Mouse (Mus musculus) megakaryocyte progenitor cell, adult 5-6 weeks (primary cell): ENCODE results near the gene Spata32. TPM values are rescaled to one million over a fixed set of nuclear protein-coding genes. Genes with fewer than 3 reads are reported as not detected.
A peak's percentile ranks its signal among the peaks of the same experiment; 100 is the strongest.

Experiments used
- ATAC-seq: replicated peaks from 2 replicates; pipeline ENCODE4 v1.8.0; 2016; ENCODE audit warnings: mild to moderate bottlenecking, moderate TSS enrichment, inconsistent platforms; ENCODE audit not compliant: poor library complexity
- total RNA-seq, 2 experiments: library from RNA; stranded (forward) in 1 of 2; stranded (reverse) in 1 of 2; fragments of 157-497, 149-512 nt in 1 of 2; fragments of 200-1000 nt in 1 of 2; gene quantifications; 2 replicates each; pipeline versions ENCODE4 v1.2.3 to v1.2.4; 2015 to 2017

Spata32 gene
- total RNA-seq (2015) = not detected in 2 replicates
- not detected in 2 replicates for total RNA-seq (2017)

DNA sequence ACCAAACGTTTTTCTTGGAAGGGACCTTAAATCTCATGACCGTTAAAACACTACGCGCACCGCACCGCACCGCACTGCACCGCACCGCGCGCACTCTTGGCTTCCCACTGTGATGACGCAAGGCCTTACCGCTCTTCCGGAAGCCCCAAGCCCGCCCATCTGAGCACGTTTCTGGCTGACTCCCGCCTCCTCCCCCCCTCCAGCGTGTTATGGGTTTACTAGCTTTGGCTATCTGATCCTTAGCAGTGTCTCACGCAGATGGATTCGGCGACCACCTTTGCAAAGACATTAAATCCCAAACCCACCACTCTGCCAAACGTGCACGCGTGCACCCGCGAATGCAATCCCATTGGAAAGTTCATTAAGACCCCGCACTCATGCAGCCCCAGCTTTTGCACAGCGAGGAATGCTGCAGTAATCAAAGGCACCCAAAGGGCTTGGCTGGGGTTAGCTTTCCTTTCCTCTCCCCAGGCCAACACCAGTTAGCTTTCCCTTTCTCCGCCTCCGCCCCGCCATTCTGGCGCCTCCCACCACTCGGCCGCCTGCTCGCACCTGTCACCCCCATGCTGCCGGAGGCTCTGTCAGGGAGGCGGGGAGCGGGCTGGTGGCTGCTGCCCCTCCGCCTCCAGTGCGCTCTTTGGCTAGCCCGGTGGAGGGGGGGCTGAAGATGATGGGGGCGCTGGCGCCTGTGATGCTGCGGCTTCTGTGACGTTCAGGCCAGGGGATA, at the start of gene Spata32:
TSS of gene Spata32 (minus strand) at position 643 of the 727 bp plus-strand sequence.
- ATAC-seq = peak; percentile 85

DNA sequence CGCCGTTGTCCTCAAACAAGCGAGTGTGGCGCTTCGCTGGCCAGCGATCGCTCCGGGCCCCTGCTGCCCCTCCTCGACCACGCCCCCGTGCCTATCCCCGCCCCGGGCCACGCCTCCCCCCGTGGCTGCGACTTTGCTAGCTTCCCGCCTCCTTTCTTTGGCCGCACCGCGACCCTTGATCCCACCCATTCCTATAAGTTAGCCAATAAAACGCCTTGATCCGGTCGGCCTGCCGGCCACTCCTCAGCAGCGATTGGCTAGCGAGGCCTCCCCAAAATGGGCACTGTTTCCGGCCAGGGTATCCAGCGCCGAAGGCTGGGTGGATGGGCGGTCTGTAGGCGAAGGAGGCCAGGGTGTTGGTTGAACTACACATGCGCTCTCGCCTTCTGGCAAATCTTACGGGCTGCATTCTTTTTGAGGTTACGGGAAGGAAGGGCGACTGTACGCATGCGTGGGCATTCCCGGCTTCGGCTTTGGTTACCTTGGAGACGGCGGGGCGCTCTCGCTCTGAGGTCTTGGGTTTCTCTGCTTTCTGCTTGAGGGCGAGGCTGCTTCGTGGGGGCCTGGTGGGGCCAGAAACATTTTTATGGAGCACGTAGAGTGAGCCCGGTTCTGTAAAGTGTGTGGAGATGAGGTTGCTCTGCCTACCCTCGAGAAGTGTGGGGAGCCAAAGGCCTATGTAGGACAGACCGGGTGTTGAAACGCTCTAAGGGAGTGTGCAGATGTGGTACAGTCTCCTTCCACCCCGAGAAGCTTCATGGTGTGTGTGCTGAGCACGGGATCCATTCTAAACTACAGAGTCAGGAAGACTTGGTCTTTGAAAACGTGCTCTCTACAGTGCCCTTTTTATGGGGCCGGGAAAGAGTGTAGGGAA, 49.4 kb upstream of the Spata32 start, which contains the start of gene Map3k14:
TSS of gene Map3k14 (minus strand) at position 127 of the 874 bp plus-strand sequence.
- ATAC-seq = peak; percentile 78

DNA sequence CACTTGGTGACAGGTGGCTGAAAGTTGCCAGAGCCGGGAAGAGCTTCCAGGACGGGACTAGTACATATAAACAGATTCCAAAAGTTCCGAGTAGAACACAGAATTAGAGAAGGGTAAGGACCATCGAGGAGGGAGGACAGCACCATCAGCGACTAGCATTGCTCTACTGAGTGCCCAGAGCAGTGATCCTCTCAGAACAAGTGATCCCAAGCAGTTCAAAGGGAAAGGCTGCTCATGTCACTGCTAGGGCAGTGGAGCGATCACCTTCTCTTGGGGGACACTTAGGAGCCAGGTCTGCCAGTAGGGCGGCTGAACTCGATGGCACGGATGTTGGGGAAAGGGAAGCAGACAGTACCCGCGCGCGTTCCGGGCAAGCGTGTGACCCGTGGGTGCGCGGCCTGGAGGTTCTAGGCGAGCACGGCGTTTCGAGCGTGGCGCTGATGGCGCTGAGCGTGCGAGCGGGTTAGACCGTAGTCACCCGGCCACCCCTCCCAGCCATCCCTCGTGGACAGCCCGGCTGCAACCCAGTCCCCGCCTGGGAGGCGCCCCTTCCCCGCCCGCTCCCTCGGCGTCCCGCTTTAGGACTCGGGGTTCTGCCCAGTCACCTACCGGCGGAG, 48.6 kb upstream of the Spata32 start:
- ATAC-seq = peak; percentile 2

DNA sequence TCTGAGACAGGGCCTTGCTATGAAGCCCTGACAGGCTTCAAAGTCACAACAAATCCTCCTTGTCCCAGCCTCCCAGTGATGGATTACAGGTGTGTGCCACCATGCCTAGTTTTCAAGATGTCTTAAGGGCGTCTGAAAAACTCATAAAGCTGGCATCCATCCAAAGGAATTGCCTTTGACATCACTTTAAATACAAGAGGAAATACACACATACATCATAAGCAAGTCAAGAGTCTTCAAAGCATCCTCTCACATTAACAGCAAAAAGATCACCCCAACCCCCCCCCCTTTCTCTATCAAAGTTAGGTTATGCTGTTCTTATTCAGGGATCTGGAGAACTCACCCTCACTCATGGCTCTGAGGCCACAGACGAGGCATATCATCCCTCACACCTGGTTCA, 47.6 kb upstream of the Spata32 start:
- no peak for ATAC-seq

DNA sequence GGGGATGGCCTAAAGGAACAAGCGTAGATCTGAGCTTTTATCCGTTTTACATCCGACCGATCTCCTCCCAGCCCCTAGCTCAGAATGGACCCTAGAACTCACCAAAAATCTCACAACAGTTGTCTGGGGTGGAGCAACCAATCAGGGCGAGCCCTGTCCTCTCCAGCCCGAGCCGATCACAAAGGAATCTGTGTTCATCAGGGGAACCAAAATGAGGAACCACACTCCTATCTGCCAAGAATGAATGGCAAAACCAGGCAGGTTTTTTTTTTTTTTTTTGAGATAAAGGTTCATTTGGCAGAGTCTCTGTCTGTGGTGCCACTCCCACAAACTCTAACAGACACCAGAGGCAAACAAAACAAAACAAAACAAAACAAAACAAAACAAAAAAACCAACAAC, 47.0 kb upstream of the Spata32 start:
- peak; percentile 36 for ATAC-seq

DNA sequence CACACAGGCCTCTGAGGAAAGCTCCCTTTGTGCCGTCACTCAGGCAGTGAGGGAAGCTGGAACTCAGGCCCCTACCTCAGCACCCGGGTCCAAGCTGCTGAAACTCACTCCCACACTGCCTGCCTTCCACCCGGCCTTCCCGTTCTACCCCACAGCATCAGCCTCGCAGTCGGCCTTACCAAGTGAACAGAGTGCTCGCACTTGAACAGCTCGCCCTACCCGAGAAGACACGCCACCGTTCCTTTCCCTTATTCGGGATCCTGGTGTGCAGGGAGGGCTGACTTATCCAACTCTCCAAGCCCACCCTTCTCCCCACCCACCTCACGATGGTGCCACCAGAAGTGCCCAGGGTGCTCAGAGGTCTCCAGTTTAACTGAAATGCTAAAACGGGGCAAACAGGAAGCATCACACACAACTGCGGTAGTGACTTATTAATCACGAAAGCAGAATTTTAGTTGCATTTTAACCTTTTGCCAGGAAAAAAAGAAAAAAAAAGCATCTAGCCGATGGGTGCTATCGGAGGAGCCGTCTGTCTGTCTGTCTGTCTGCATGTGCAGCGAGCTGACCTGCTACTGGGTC, 46.3 kb upstream of the Spata32 start:
- ATAC-seq = no peak

DNA sequence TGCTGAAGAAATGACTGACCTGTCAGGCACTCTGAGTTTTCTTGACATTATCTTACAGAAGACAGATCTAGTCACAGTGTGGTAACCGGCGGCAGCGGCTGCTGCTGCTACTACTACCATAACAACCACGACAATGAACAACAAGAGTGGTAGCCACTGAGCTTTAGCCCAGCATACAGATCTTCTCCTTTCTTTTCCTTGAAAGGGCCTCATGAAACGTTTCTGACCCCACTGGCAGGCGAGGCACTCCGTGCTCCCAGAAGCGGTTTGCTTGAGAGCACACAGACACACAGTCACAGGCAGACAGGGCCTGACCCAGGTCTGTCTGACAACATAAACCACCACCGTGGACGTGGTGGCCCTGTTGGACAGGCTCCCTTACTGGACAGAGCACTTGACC, 45.3 kb upstream of the Spata32 start:
- ATAC-seq = no peak

DNA sequence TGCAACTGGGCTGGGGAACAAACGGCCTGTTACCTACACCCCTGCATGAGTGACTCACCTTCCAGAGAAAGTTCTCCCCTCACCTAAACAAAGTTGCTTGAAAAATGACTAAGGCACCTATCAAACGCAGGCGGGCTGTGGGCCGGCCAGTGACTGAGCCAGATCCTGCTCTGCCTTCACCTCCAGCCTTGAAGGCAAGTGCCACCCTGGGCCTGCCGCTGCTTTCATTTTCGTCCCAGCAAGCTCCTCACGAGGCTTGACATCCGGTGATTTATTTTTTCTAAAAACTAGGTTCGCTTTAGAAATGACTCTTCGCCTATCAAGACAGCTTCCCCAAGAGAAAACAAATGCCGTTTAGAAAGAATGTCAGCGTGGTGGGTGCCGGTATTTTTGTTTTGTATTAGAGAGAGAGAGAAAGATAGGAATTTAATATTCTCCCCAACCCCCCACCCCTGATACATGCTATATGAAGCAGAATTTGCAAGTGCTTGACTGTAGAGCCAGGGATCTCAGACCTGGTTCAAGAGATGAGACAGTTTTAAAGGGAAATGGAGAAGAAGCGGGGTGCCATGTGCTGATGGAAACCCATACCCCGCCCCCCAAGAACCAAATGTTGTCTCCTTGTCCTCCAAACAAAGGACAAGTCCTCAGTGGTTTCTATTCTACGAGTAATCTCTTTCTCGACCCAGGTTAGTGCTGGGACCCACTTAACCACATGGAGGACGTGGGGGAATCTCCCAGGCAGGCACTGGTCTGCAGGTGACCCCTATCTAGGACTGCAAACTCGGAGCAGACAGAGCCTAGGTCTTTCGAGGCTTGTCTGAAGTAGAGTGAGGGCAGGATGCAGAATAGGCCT, 44.4 kb upstream of the Spata32 start:
- no peak for ATAC-seq

DNA sequence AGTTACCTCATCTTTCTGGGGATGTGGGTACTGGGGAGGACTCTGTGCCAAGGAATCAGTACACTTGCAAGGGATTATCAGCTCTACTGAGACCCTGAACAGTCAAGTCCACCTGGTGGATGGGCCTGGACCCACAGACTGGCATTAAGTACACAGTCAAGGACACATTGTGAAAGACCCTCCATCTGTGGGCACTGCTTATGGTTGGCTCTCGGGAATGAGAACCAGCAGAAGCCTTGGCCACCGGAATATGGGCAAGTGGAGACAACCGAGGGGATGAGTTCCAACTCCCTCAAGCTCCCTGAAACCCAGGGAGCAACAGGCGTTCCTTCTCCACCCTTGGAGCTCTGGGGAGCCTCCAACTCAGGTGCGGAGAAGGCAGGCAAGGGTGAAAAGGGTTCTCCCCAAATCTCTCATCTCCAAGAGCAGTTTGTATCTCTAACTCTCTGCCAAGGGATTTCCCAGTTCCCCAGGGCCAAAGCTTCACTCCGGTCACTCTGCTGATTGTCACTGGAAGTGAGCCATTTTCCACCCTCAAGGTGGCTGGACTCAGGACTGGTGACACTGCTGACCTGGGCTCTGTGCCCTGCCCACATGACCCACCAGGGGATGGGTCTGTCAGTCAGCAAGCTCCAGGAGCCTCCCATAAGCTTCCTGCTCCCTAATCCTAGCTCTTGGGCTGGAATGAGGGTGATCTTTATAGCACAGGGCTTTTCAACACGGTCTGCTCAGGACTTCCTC, 43.6 kb upstream of the Spata32 start:
- ATAC-seq = no peak

DNA sequence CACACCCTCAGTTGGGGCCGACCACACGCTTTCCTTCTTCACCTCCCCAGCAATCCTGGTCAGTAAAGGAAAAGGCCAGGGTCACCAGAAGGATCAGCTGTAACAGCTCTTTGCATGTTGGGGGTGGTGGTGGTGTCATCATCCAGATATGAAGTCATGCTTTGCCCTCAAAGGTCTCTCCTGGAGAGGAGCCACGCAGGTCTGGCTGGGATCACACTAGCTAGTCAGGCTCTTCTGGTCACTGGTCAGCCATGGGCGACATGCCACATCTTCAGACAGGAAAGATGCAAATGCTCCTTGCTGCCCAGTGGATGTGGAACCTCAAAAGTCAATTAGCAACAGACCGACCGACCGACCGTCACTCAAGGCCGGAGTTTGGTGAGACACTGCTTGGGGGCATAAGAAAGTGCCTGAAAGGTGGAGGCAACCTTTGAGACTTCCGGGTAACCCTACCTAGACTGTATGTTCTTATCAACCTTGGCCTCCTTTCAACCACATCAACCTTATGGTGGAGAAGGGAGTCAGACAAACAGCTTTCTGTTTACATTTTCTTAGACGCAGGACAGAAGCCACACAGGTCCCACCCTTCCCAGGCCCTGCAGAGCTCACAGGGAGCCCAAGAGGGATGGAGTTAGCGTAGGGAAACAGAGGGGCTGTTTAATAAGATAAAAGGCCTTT, 42.4 kb upstream of the Spata32 start:
- no peak for ATAC-seq

DNA sequence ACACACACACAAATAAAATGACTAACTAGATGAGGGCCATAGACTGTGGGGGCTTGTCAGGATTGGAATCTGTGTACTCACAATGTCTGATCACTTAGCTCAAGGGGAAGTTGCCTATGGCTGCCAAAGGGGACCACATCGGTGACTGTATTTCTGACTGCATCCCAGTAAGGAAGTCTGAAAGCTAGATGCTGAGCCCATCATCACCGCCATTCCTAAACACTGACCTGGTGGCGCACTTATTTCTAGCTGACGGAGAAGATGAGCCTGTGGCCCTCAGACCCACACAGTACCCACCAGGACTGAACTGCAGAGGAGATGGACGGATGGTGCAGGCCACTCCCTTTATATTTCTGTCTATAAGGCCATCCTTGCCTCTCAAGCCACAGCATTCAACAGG, 41.8 kb upstream of the Spata32 start:
- ATAC-seq = no peak

DNA sequence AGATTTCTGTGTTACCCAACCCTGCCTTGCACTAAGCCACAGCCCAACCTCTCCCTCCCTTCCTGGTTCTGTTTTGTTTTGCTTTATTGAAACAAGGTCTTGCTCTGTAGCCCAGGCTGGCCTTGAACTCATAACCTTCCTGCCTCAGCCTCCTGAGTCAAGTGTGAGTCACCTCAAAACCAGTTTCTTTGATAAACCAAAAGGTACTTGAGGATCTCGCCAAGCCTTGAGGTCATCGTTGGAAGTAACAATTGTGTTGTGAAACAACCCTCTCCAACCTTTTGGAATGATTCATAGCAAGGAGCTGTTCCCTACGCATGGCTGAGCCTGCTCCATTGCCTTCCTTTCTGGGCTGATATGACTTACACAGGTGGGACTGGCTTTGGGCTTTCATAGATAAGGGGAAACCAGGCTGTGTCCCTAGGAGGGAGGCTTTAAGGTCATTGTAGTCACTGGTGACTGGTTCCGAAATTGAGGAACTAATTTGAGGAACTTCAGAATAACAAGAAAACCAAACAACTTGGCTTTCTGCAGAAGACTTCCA, 39.8 kb upstream of the Spata32 start:
- peak; percentile 57 for ATAC-seq

DNA sequence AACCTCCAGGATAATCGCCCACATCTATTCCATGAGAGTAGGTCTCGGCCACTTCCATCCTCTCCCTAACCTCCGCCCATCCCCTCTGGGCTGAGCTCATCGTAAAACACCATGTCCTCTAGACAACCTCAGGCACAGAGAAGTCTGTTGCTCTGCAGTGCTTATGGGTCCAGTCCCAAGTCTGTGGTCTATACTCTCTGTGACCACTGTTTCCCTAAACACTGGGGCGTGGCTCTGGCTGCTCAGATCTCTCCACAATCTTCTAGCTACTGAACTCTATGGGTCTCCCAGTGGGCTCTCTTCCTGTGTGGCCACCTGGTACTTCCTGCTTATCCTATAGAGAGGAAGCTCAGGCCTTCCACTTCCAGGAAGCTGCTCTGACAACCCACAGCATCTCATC, 35.4 kb upstream of the Spata32 start:
- peak; percentile 54 for ATAC-seq

DNA sequence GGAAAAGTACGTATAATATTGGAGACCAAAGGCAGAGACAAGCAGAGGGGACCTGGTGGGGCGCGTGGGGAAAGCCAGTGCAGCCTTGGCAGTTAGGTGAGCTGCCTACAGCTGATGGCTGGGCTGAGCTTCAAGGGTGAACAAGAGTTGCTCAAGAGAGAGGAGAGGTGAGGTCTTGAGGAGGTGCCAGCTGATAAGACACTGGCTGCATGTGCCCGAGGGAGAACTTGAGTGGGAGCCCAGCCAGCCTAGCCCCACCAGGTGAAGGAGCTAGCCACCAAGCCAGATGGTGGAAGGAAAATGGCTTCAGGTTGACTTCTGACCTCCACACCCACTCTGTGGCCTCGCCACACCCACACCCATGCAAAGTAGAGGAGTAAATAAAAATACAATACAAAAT, 34.1 kb upstream of the Spata32 start:
- no peak for ATAC-seq

DNA sequence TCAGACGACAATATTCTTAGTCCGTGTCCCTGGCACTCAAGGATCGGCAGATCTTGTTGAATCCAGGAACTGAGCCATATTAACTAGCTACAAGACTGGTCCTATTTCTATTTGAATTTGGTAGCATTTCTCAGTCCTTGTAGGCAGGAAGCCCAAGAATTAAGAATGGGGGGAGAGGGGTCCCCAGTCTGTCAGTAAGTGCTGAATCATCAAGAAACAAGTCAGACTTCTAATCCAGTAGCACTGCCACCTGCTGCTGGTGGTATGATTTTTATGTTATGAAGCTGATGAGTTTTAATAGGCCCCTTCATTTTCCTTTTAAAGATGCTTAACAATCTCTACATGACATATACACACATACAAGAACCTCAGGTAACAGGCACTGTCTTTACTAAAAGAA, 32.1 kb upstream of the Spata32 start:
- ATAC-seq = no peak

DNA sequence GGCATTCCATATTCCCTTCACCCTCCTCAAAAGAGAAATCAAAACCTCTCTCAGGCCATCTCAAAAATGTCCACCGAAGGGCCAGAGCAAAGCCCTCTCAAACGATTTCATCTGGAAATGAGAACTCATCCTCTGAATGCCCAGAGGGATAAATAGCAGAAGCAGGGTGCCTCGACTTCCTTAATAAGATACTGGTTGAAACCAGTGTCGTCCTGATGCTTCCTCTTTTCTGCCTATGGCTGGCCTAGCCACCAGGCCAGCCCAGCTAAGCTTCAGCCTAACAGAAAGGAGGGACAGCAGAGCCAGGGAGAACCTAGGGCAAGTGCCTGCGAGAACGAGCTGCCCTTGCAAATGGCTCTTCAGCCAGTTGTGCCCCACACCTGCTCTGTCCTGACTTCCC, 31.3 kb upstream of the Spata32 start:
- peak; percentile 71 for ATAC-seq

DNA sequence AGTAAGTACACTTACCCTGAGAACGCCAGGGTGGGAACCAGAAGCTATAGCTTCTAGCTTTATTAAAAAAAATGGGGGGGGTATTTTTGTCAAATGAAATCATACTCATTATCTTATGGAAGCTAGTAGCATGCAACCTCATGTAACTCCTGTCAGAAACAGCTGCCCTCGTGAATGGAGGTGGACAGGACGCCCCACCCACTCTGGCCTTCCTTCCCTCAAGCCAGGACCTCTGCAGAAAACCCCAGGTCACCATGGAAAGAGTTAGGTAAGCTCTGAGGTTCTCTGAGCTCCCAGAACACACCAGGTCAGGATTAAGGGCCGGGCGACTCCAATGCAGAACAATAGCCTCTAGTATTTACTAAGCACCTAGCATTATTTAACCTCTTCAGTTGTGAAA, 30.6 kb upstream of the Spata32 start:
- no peak for ATAC-seq

DNA sequence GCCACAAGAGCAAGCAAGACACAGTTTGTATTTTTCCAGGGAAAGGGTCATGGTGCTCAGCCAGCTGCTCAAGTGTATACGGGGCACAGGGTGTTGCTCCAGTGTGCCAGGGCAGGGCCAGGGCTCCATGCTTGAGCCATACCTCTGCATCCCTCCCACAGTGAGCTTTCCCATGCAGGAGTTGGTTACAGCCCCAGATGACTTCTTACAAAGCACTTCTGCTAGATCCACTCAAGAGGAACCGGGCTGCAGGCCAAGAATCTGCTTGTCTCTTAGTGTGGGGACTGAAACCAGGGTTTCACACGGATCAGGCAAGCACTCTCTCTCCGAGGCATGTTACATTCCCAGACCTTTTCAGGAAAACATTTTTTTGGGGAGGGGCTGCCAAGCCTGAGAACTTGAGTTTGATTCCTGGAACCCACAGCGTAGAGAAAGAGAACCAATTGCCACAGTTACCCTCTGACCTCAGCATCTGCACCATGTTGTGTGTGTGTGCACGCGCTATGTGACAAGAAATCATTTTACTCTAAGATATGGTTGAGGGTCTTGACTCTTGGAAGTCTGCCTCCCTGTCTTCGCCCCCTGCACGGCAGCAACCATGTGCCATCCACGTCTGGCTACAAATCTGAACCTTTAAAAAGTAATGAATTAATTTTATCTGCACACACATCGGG, 29.4 kb upstream of the Spata32 start:
- no peak for ATAC-seq
